Mouse (Mus musculus): ENCODE measurements around the gene Fmnl3.

GRCm38 (mm10) chr15:99396462-99396861, 26.2 kb upstream of the Fmnl3 start:
- TF ChIP-seq CTCF (IDR thresholded peaks at IDR 0.05; ENCODE audit: extremely low read depth, insufficient read depth, low read length) (no peak), POLR2A (IDR thresholded peaks at IDR 0.05; ENCODE audit: extremely low read depth, insufficient read depth, low read length) (no peak)

Data from cortical plate, adult 2 months (tissue).